Mouse (Mus musculus) A20 (cell line): ENCODE measurements at regions not wholly inside any gene's neighbourhood (a gene's known extent, or its start where the extent isn't known, plus 50 kb on each side); places are given as distances from the start of the nearest gene placed in this dataset.
"Not testable (repeated sequence)": the region's sequence is repeated elsewhere in the genome, so short reads cannot be mapped to it uniquely, and the experiment has no call there.

ENCODE experiments used
- DNase-seq: peaks from one replicate; pipeline ENCODE4 v3.0.0-alpha.2; 2011; ENCODE audit warnings: low read depth, low spot score

GRCm38 (mm10) chr10:46629876-46630275, 1052.2 kb downstream of the Hace1 start:
- DNase-seq, result no peak

GRCm38 (mm10) chr10:46663041-46663440, 1085.4 kb downstream of the Hace1 start:
- DNase-seq, result no peak

- not testable (repeated sequence) for DNase-seq
Measured at GRCm38 (mm10) chr10:46689823-46690372, 1112.3 kb downstream of the Hace1 start.

DNA sequence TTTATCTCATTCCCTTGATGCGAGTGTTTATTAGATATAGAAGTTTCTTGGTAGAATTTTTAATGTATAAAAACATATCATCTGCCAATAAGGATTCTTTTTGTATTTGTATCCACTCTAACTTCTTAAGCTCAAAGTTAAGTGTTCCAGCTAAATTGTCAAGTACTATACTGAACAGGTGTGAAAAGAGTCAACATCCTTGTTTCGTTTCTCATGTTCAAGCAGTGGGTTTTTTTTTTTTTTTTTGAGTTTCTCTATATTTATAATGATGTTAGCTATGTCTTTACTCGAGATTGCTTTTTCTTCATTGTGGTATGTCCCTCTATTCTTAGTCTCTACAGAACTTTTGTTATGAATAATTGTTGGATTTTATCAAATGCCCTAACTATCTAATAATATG, 1115.0 kb downstream of the Hace1 start:
- peak; percentile 10 for DNase-seq

- DNase-seq, result no peak
Measured at GRCm38 (mm10) chr10:46697363-46698246, 1120.0 kb downstream of the Hace1 start.

- DNase-seq, result no peak
Measured at GRCm38 (mm10) chr10:46701221-46701620, 1123.6 kb downstream of the Hace1 start.

- DNase-seq, result not testable (repeated sequence)
Measured at GRCm38 (mm10) chr10:46708022-46708421, 1130.4 kb downstream of the Hace1 start.

- DNase-seq, result no peak
Measured at GRCm38 (mm10) chr10:46712690-46713089, 1135.1 kb downstream of the Hace1 start.

DNA sequence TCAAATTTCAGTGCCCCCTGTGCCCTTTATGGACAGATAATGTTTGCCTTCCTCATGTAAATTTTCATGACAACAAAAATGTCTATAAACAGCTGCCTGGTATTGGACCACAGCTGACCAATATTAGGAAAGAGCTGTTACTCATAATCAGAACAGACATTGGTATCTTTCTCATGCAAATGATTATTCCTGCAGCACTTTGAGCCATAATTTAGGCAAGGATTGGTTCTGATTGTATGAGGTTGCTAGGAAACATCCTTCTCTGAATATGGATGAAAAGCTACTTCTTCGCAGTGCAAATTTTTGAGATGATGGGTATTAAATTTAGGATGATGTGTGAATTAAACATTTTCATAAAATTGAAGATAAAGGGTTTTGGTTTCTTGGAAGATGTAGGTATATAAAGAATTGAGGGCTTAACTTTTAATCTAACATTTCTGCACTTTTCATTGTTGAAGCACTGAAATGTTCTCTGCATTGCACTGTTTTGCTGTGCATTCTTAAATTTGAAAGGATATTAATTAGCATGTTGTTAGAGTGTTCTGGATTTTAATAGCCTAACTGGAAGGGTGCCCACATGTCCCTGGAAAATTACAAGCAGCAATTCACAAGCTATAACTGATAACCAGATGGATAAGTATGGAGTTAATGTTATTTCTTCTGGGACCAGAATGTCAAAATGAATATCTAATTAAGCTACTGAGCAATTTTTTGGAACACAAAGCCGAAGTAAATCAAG, 1140.9 kb downstream of the Hace1 start:
- no peak for DNase-seq

DNA sequence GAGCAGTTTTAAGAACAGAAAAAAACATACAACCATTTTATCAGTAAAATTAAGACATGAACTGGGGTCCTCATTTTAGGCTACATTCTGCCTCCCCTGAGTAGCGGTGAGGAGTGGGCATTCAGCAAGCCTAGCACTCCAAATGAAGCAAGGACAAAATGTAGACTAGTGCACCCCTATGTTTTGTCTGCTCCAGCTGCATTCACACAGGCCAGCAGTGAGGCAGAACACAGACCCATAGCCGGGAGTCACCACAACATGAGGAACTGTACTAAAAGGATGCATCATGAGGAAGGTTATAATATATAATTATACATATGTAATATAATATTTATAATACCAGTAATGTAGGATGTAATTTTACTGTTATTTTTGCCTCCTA, 1141.5 kb downstream of the Hace1 start:
- DNase-seq, result no peak

GRCm38 (mm10) chr10:46723666-46724065, 1146.0 kb downstream of the Hace1 start:
- no peak for DNase-seq

DNA sequence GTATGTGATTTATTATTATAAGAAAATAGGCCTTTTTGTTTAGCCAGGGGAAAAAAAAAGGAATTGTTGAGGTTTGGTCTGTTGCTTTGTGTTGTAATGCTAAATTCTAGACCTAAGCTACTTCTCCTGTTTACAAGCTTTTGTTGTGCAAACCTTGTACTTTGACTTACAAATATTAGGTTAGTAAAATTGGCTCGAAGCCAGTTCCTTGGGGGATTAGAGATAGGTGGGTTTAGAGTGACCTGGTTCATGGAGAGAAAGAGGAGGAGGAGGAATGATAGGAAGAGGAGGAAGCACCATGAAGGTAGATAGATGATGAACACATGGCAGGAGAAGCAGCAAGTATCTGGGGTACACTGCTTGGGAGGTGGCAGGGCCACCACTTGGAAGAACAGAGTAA, 1153.0 kb downstream of the Hace1 start:
- no peak for DNase-seq

- DNase-seq, result no peak
Measured at GRCm38 (mm10) chr10:46733760-46734265, 1156.2 kb downstream of the Hace1 start.

GRCm38 (mm10) chr10:46741098-46741497, 1163.5 kb downstream of the Hace1 start:
- DNase-seq, result no peak

- DNase-seq, result no peak
Measured at GRCm38 (mm10) chr10:46742131-46742530, 1164.5 kb downstream of the Hace1 start.

DNA sequence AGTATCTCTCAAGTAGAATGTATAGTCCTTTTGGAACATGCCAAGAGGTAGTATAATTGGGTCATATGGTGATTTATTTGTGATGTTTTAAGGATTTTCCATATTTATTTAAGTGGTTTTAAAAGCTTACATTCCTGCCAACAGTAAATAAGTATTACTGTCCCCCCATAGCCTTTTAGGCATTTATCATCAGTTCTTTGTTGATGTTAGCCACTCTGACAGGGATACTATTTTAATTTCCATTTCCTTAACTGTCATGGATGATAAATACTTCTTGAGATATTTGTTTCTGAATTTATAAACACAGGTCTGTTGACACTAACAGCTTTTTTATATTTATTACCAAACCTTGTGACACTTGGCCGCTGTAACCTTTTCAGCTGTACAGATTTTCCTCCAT, 1183.3 kb downstream of the Hace1 start:
- DNase-seq, result no peak

DNA sequence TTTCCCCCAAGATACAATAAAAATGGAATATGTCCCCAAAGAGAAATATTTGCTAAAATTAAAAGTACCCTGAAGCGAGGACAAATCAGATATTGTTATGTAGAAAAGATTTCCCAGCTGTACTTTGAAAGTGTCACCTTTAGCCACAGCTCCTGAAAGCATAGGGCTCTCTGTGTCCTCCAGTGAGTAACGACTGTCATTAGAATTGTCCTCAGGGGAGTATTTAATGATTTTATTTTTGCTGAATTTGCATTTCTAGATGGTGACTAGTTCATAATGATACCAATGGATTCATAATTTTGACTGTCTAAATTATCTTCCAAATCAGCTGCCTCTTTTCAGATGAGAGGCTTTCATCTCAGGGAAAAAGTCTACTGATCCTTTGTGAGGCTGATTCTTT, 1201.1 kb downstream of the Hace1 start:
- DNase-seq, result no peak

DNA sequence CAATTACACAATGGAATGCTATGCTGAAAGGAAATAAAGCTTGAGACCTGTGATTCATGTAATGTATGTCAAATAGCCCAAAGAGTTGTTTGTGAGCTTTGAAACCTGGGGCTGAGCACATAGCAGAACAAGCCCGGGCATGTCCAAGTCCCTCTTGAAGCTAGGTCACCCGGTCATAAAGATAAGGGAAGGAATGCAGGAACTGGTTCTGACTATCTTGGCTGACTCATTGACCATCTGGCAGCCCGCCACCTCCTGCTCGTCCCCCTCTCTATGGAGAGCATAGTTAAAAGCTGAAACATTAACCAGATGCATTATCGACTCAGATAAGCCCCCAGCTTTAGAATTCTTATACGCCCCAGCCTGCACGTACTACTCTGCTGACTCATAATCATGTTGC, 1208.1 kb downstream of the Hace1 start:
- not testable (repeated sequence) for DNase-seq

GRCm38 (mm10) chr10:46814271-46814670, 1236.6 kb downstream of the Hace1 start:
- DNase-seq, result no peak

GRCm38 (mm10) chr10:46819133-46819532, 1241.5 kb downstream of the Hace1 start:
- DNase-seq, result no peak

- no peak for DNase-seq
Measured at GRCm38 (mm10) chr10:46819965-46820364, 1242.3 kb downstream of the Hace1 start.

- no peak for DNase-seq
Measured at GRCm38 (mm10) chr10:46823837-46824236, 1246.2 kb downstream of the Hace1 start.
